Mouse (Mus musculus) hindbrain, embryonic 14.5 days (tissue): Measurements from ENCODE around the gene Trat1. TPM values are rescaled to one million over a fixed set of nuclear protein-coding genes. Genes with fewer than 3 reads are reported as not detected.

Experiments
- ATAC-seq: fragments of 200-750 bp; cut with Nextera tagmentation; 2 replicates; pipeline ENCODE4 v1.8.0; 2017; ENCODE audit warnings: moderate number of reproducible peaks, mild to moderate bottlenecking, moderate TSS enrichment, moderate library complexity; ENCODE audit not compliant: low FRiP score
- DNase-seq: peaks from one replicate; pipeline ENCODE4 v3.0.0-alpha.2; 2015; ENCODE audit warnings: low spot score
- H3K27ac ChIP-seq: fragments of 300-500 bp; sonication (generic); 2 replicates; pipeline ENCODE4 v1.5.1; 2014; ENCODE audit warnings: mild to moderate bottlenecking, moderate library complexity
- H3K27me3 ChIP-seq: fragments of 300-500 bp; sonication (generic); 2 replicates; pipeline ENCODE4 v1.6.1; 2014; ENCODE audit warnings: mild to moderate bottlenecking, low read length, mixed read lengths; ENCODE audit not compliant: control insufficient read depth, insufficient read depth
- H3K36me3 ChIP-seq: fragments of 300-500 bp; sonication (generic); replicated peaks from 2 replicates; pipeline ENCODE4 v1.6.1; 2014; ENCODE audit not compliant: control insufficient read depth, insufficient read depth
- H3K4me1 ChIP-seq: fragments of 300-500 bp; sonication (generic); replicated peaks from 2 replicates; pipeline ENCODE4 v1.6.1; 2014; ENCODE audit warnings: antibody characterized with exemption, low read length, mixed read lengths; ENCODE audit not compliant: control insufficient read depth, insufficient read depth
- H3K4me2 ChIP-seq: fragments of 300-500 bp; sonication (generic); replicated peaks from 2 replicates; pipeline ENCODE4 v1.6.1; 2014; ENCODE audit warnings: mild to moderate bottlenecking, moderate library complexity
- H3K4me3 ChIP-seq: fragments of 300-500 bp; sonication (generic); replicated peaks from 2 replicates; pipeline ENCODE4 v1.5.1; 2014; ENCODE audit warnings: mild to moderate bottlenecking, low read length
- H3K9ac ChIP-seq: fragments of 300-500 bp; sonication (generic); 2 replicates; pipeline ENCODE4 v1.6.1; 2014
- H3K9me3 ChIP-seq: fragments of 300-500 bp; sonication (generic); 2 replicates; pipeline ENCODE4 v1.6.1; 2016; ENCODE audit warnings: low read length; ENCODE audit not compliant: control insufficient read depth
- WGBS: fragments of 180-500 bp; shearing (Covaris S2); extraction: QIAGEN DNeasy Blood & Tissue Kit; methylation state at CpG from one replicate; pipeline ENCODE4 v1.1.7; 2014; 5-methylcytosine and 5-hydroxymethylcytosine counted together
- polyA plus RNA-seq: library from polyadenylated mRNA; unstranded; fragments of >200 nt; fragmentation: Nextera tagmentation; extraction: Ambion mirVana; gene quantifications from 2 replicates; pipeline ENCODE4 v1.2.1, GENCODE M21; 2014

The Trat1 gene
- polyA plus RNA-seq, 1 experiment from 2014 or later, result 0.04 TPM

- Histone ChIP-seq H3K4me1 (no peaks in the 10 kb centered on the region), H3K27me3 (no peaks in the 10 kb centered on the region), H3K9ac (no peak overlapping the region), H3K27ac (no peak overlapping the region), H3K9me3 (no peaks in the 10 kb centered on the region), H3K4me3 (no peak overlapping the region), H3K4me2 (no peak overlapping the region), H3K36me3 (no peaks in the 10 kb centered on the region)
- ATAC-seq, result no peak
- DNase-seq, result no peak
- WGBS, result 85% methylated on average over 4 of the region's 4 CpGs
Measured at GRCm38 (mm10) chr16:48788704-48789185, 16.9 kb upstream of the Trat1 start.

DNA sequence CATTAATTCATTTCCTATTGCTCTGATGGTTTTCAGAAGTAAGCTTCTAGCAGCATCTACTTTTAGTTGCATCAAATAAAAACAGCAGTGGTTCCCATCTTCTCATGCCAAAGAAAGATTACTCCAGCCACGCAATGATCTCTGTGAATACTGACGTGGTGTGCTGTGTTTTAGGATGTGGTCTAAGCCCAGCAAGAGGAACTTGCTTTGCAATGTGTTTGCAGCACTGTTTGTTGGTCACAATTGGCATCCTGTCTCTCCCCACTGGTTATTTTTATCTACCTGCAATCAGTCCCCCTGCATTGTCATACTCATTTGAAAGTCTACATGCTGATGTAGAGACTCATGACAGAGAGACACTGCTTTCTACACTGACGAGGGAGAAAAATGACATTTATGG, 14.4 kb upstream of the Trat1 start:
- no peak overlapping the region for H3K4me3 ChIP-seq
- no peak overlapping the region for H3K9ac ChIP-seq
- DNase-seq (no peak), ATAC-seq (no peak)
- H3K9me3 ChIP-seq, result no peaks in the 10 kb centered on the region
- H3K4me2 ChIP-seq, result no peak overlapping the region
- no peaks in the 10 kb centered on the region for H3K36me3 ChIP-seq
- H3K4me1 ChIP-seq, result no peaks in the 10 kb centered on the region
- WGBS, result 84% methylated on average over 3 of the region's 3 CpGs
- no peak overlapping the region for H3K27ac ChIP-seq
- H3K27me3 ChIP-seq, result no peaks in the 10 kb centered on the region

DNA sequence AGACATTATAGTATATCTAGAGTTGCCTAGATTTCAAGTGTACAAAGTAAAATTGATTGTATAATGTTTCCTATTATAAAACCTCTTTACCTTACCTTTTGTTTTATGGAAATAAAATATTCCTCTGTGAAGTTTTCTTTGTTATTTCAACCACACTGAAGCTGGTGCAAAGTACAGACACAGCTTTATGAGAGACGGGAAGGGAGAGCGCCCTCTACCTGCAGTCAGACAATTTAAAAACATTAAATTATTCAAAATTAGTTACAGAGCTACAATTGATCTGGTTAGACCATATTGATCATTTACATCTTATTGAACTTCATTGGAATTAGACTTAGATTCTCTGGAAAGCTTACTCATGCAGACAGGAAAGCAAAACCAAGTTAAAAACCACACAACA, 5.4 kb upstream of the Trat1 start:
- Histone ChIP-seq H3K4me3 (no peak overlapping the region), H3K4me1 (no peaks in the 10 kb centered on the region), H3K9ac (no peak overlapping the region), H3K36me3 (no peaks in the 10 kb centered on the region), H3K9me3 (no peaks in the 10 kb centered on the region), H3K27me3 (no peaks in the 10 kb centered on the region), H3K27ac (no peak overlapping the region), H3K4me2 (no peak overlapping the region)
- DNase-seq (no peak), ATAC-seq (no peak)
- 55% methylated on average over 2 of the region's 2 CpGs for WGBS

GRCm38 (mm10) chr16:48769183-48769582, 2.6 kb downstream of the Trat1 start:
- WGBS, result 91% methylated on average over 3 of the region's 3 CpGs
- H3K4me3 ChIP-seq, result no peak overlapping the region
- ATAC-seq (no peak), DNase-seq (no peak)
- H3K4me2 ChIP-seq, result no peak overlapping the region
- H3K4me1 ChIP-seq, result no peaks in the 10 kb centered on the region
- H3K27me3 ChIP-seq, result no peaks in the 10 kb centered on the region
- H3K9me3 ChIP-seq, result no peaks in the 10 kb centered on the region
- no peak overlapping the region for H3K27ac ChIP-seq
- H3K36me3 ChIP-seq, result no peaks in the 10 kb centered on the region
- H3K9ac ChIP-seq, result no peak overlapping the region

- H3K9me3 ChIP-seq, result no peaks in the 10 kb centered on the region
- 84% methylated on average over 17 of the region's 17 CpGs for WGBS
- H3K4me3 ChIP-seq, result no peak overlapping the region
- no peaks in the 10 kb centered on the region for H3K27me3 ChIP-seq
- no peak overlapping the region for H3K9ac ChIP-seq
- ATAC-seq, result no peak
- H3K36me3 ChIP-seq, result no peaks in the 10 kb centered on the region
- H3K27ac ChIP-seq, result no peak overlapping the region
- H3K4me1 ChIP-seq, result no peaks in the 10 kb centered on the region
- no peak for DNase-seq
- H3K4me2 ChIP-seq, result no peak overlapping the region
Measured at GRCm38 (mm10) chr16:48760643-48761481, 11.0 kb downstream of the Trat1 start.

GRCm38 (mm10) chr16:48750145-48750827, 21.5 kb downstream of the Trat1 start:
- Histone ChIP-seq H3K36me3 (no peaks in the 10 kb centered on the region), H3K4me2 (peak overlapping the region; percentile 45), H3K4me3 (0 out of 2 replicates have a peak overlapping the region, but pooled peaks have one; percentile 12), H3K9me3 (no peaks in the 10 kb centered on the region), H3K27me3 (no peaks in the 10 kb centered on the region), H3K9ac (no peak overlapping the region), H3K27ac (no peak overlapping the region), H3K4me1 (peaks cover 5% of the 10 kb centered on the region; the same call in 1 of the 2 replicates)
- peak; percentile 26 for DNase-seq
- peak; percentile 31; the same call in 1 of the 2 replicates for ATAC-seq
- 19% methylated on average over 26 of the region's 26 CpGs for WGBS

- Histone ChIP-seq H3K27me3 (no peaks in the 10 kb centered on the region), H3K36me3 (no peaks in the 10 kb centered on the region), H3K4me1 (peaks cover 5% of the 10 kb centered on the region; the same call in 1 of the 2 replicates), H3K4me2 (no peak overlapping the region), H3K27ac (no peak overlapping the region), H3K9me3 (no peaks in the 10 kb centered on the region), H3K4me3 (no peak overlapping the region), H3K9ac (no peak overlapping the region)
- DNase-seq (no peak), ATAC-seq (no peak)
- 88% methylated on average over 2 of the region's 2 CpGs for WGBS
Measured at GRCm38 (mm10) chr16:48745418-48745817, 26.4 kb downstream of the Trat1 start.

DNA sequence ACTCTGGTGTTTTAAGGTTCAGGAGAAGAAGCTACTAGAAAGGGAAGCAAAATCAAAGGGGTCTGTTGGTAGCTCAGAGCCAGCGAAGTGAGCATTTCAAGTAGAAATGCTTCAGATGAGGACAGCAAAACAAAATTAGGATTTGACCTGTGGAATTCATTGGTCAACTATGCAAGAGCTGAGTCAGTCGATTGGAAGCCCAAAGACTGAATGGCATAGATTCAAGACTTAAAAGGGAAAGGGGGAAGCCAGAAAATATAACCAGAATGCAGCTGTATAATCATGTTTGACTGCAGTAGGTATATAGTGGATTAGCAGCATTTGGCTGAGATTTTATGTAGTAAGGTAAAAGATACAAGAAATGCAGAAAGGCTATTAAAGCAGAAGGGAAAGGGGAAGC, 26.8 kb downstream of the Trat1 start:
- Histone ChIP-seq H3K4me2 (no peak overlapping the region), H3K4me3 (no peak overlapping the region), H3K9ac (no peak overlapping the region), H3K27ac (no peak overlapping the region), H3K4me1 (peaks cover under 1% of the 10 kb centered on the region; the same call in 1 of the 2 replicates), H3K9me3 (no peaks in the 10 kb centered on the region), H3K27me3 (no peaks in the 10 kb centered on the region), H3K36me3 (no peaks in the 10 kb centered on the region)
- no peak for ATAC-seq
- 90% methylated on average over 2 of the region's 2 CpGs for WGBS
- DNase-seq, result no peak

DNA sequence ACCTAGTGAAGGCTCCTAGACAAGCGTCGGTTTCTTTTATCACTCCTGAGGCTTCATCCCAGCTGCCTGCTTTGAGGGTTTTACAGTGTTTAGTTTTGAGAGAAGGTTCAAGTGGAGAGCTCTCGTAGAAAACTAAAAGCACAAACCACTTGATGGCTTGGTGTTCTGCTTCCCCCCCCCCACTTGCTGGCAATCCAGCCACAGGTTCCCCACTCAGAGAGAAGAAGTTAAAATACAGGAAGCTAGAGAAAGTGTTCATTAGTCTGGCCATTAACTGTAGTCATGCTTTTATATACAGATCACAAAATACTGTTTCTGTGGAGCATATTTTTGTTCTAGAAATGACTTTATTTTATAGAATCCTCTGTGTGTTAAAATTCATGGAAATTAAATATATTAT, 30.3 kb downstream of the Trat1 start:
- WGBS, result 83% methylated on average over 3 of the region's 3 CpGs
- Histone ChIP-seq H3K4me2 (no peak overlapping the region), H3K9ac (no peak overlapping the region), H3K27ac (no peak overlapping the region), H3K36me3 (no peaks in the 10 kb centered on the region), H3K4me3 (no peak overlapping the region), H3K27me3 (no peaks in the 10 kb centered on the region), H3K4me1 (no peaks in the 10 kb centered on the region), H3K9me3 (no peaks in the 10 kb centered on the region)
- DNase-seq (no peak), ATAC-seq (no peak)
